Mouse (Mus musculus) myocyte (in vitro differentiated cells): ENCODE data around the gene Spata31d1d. TPM values are rescaled to one million over a fixed set of nuclear protein-coding genes. Genes with fewer than 3 reads are reported as not detected.

Experiments
- H3K27me3 ChIP-seq: one replicate; pipeline ENCODE4 v1.6.1; 2011; ENCODE audit not compliant: control insufficient read depth, insufficient read depth, insufficient read length
- H3K36me3 ChIP-seq: one replicate; pipeline ENCODE4 v1.6.1; 2011; ENCODE audit not compliant: control insufficient read depth, insufficient read depth
- H3K4me2 ChIP-seq: one replicate; pipeline ENCODE4 v1.6.1; 2011; ENCODE audit warnings: low read depth, control low read depth
- H3K4me3 ChIP-seq: one replicate; pipeline ENCODE4 v1.5.1; 2011; ENCODE audit warnings: mild to moderate bottlenecking, control low read depth, moderate library complexity
- H3K79me2 ChIP-seq: one replicate; pipeline ENCODE4 v1.6.1; 2011; ENCODE audit not compliant: control insufficient read depth, insufficient read depth
- H3ac ChIP-seq: one replicate; pipeline ENCODE4 v1.6.1; 2011; ENCODE audit not compliant: control insufficient read depth, insufficient read length
- CEBPB ChIP-seq: IDR thresholded peaks from 2 replicates; pipeline ENCODE4 v1.6.1; 2011; ENCODE audit warnings: mild to moderate bottlenecking, moderate library complexity; ENCODE audit not compliant: poor library complexity, insufficient read depth, severe bottlenecking
- E2F4 ChIP-seq: IDR thresholded peaks from one replicate; pipeline ENCODE4 v1.6.1; 2011; ENCODE audit warnings: mild to moderate bottlenecking, control low read depth, moderate library complexity; ENCODE audit not compliant: insufficient read depth
- MAX ChIP-seq: IDR thresholded peaks from one replicate; pipeline ENCODE4 v1.6.1; 2011; ENCODE audit warnings: low read depth, mild to moderate bottlenecking, control low read depth
- MYOD1 ChIP-seq, 3 experiments: IDR thresholded peaks; one replicate each; pipeline ENCODE4 v1.6.1; 2011; ENCODE audit warnings: control low read depth in 2 of 3, low read depth in 2 of 3, mild to moderate bottlenecking in 2 of 3, moderate library complexity in 1 of 3; ENCODE audit not compliant: insufficient read length in 2 of 3, control insufficient read depth in 1 of 3
- MYOG ChIP-seq, 3 experiments: IDR thresholded peaks; one replicate each; pipeline ENCODE4 v1.6.1; 2011; ENCODE audit warnings: control low read depth in 2 of 3, low read depth in 2 of 3, mild to moderate bottlenecking in 2 of 3; ENCODE audit not compliant: insufficient read length in 2 of 3, control insufficient read depth in 1 of 3, insufficient read depth in 1 of 3
- POLR2A ChIP-seq: IDR thresholded peaks from one replicate; pipeline ENCODE4 v1.6.1; 2011; ENCODE audit warnings: low read depth, mild to moderate bottlenecking, control low read depth, moderate library complexity; ENCODE audit not compliant: insufficient read length
- POLR2AphosphoS2 ChIP-seq: IDR thresholded peaks from one replicate; pipeline ENCODE4 v1.6.1; 2011; ENCODE audit warnings: low read depth, control low read depth; ENCODE audit not compliant: insufficient read length
- REST ChIP-seq: IDR thresholded peaks from one replicate; pipeline ENCODE4 v1.6.1; 2011; ENCODE audit warnings: mild to moderate bottlenecking, control low read depth, moderate library complexity; ENCODE audit not compliant: insufficient read depth, insufficient read length
- SRF ChIP-seq: IDR thresholded peaks from one replicate; pipeline ENCODE4 v1.6.1; 2011; ENCODE audit warnings: low read depth; ENCODE audit not compliant: control insufficient read depth, insufficient read length
- TCF12 ChIP-seq: IDR thresholded peaks from one replicate; pipeline ENCODE4 v1.6.1; 2011; ENCODE audit warnings: mild to moderate bottlenecking, control low read depth; ENCODE audit not compliant: poor library complexity, insufficient read depth, severe bottlenecking
- TCF3 ChIP-seq: IDR thresholded peaks from one replicate; pipeline ENCODE4 v1.6.1; 2011; ENCODE audit warnings: low read depth, control low read depth; ENCODE audit not compliant: insufficient read length
- USF1 ChIP-seq: IDR thresholded peaks from one replicate; pipeline ENCODE4 v1.6.1; 2011; ENCODE audit warnings: low read depth, mild to moderate bottlenecking, control low read depth, moderate library complexity
- polyA plus RNA-seq: library from polyadenylated mRNA; unstranded; fragments of >200 nt; fragmentation: generic; extraction: Trizol; gene quantifications from one replicate; pipeline ENCODE4 v1.2.1, GENCODE M21; 2012; ENCODE audit warnings: missing spikeins

The Spata31d1d gene
- polyA plus RNA-seq, 1 experiment, result not detected

DNA sequence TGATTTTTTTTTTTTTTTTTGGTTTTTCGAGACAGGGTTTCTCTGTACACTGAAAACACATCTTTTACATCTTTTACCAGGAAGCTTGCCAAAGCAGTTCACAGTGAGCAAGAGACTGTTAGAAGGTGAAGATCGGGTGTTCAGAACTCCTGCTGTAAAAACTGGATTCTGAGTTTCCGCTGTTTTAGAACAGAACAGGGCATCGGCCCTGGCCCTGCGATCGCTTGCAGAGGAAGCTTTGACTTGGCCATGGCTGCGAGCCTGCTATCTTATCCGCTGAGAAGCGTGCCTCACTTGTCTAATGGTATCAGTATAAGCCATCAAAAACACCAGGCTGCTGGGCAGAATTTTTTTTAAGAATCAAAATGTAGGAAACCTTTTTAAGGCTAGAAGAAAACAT is 39.3 kb upstream of the Spata31d1d start:
- Histone ChIP-seq H3K27me3 (no peaks in the 10 kb centered on the region), H3K79me2 (peaks cover 34% of the 10 kb centered on the region), H3K36me3 (peaks cover 27% of the 10 kb centered on the region), H3K4me2 (peak overlapping the region; percentile 66), H3ac (no peak overlapping the region), H3K4me3 (peak overlapping the region; percentile 95)
- no peak for TF ChIP-seq USF1
- no peak for TF ChIP-seq TCF3

DNA sequence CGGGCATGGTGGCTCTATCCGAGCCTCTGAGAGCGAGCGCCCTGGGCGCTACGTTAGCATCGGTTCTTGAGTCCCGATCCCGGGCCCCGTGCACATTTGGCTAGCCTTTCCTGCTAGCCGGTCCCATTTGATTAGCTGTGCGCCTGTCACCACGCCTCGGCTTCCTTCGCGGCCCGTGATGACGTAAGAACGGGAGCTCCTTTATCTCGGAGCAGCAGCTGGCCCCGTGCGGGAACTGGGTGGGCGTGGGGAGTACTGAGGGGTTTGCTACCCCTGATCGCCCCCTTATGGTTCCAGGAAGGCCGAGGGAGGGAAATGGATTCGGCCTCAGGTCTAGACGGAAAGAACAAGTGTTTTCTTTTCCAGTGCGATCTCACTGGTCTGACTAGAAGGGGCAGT is 38.6 kb upstream of the Spata31d1d start:
- peak overlapping the region; percentile 73 for H3ac ChIP-seq
- no peaks in the 10 kb centered on the region for H3K27me3 ChIP-seq
- peaks cover 39% of the 10 kb centered on the region for H3K79me2 ChIP-seq
- H3K36me3 ChIP-seq, result peaks cover 20% of the 10 kb centered on the region
- TF ChIP-seq REST (no peak), SRF (no peak), E2F4 (no peak), POLR2AphosphoS2 (peak; percentile 62), MYOG (IDR thresholded peaks at IDR 0.05; ENCODE audit: control insufficient read depth in 1 of 3, insufficient read depth in 1 of 3, insufficient read length in 2 of 3, low read depth in 2 of 3) (peak in 1 of 3 experiments; percentile 86), TCF12 (no peak), USF1 (no peak), TCF3 (no peak), MAX (no peak), CEBPB (0 out of 2 replicates have a peak, but pooled peaks have one; percentile 39), POLR2A (no peak), MYOD1 (IDR thresholded peaks at IDR 0.05; ENCODE audit: control insufficient read depth in 1 of 3, insufficient read length in 2 of 3, low read depth in 2 of 3) (peak in 2 of 3 experiments; percentile 49 to 75)
- peak overlapping the region; percentile 95 for H3K4me3 ChIP-seq
- peak overlapping the region; percentile 66 for H3K4me2 ChIP-seq

DNA sequence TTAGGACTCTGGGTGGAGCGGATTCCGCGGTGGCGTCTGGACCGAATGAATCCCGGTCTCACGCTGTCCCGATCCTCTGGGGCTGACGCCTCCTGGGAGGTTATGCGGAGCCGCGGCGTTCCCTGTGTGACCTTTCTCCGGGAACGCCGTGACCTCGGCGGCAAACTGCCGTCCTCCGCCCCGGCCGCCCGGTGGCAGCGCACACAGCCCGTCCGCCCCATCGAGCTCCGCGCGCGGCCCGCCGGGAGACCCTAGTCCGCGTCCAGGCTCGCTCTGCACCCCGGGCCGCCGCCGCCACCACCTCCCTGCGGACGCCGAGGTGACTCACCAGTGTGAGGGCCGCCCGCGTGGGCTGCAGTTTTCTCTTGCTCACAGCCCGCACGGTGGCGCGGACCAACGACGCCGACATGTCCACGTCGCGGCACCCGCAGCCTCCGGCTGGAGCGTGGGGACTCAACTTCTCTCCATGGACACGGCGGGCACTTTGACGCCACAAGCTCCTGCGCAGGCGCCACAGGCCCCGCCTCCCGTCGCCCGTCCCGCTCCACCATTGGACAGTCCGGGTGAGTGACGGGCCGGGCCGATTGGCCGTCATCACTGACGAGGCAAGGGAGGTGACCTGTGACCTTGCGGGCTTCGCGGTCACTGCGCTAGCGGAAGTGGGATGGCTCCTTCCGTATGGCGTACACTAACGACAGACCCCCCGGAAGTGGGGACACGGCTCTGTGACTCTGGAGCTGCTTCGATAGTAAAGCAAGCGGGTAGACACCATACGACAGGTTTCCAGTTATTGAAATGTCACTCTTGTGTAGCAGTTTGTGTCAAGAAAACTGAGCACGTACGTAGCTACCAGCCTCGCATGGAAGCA is 38.0 kb upstream of the Spata31d1d start, which contains the start of gene Isca1:
Isca1 (minus strand) TSS at position 515 of the 868 bp plus-strand sequence.
- Histone ChIP-seq H3K4me2 (peak within 1 kb of the TSS; percentile 85), H3K27me3 (no peaks in the 10 kb centered on the region), H3K4me3 (peak within 1 kb of the TSS; percentile 95), H3ac (peak within 1 kb of the TSS; percentile 73), H3K36me3 (peaks cover 18% of the 10 kb centered on the region), H3K79me2 (peaks cover 39% of the 10 kb centered on the region)
- TF ChIP-seq E2F4 (no peak), CEBPB (no peak), POLR2A (peak; percentile 82), SRF (peak; percentile 50), REST (peak; percentile 38), POLR2AphosphoS2 (peak; percentile 56), MYOG (IDR thresholded peaks at IDR 0.05; ENCODE audit: control insufficient read depth in 1 of 3, insufficient read depth in 1 of 3, insufficient read length in 2 of 3, low read depth in 2 of 3) (no peak), TCF3 (no peak)

DNA sequence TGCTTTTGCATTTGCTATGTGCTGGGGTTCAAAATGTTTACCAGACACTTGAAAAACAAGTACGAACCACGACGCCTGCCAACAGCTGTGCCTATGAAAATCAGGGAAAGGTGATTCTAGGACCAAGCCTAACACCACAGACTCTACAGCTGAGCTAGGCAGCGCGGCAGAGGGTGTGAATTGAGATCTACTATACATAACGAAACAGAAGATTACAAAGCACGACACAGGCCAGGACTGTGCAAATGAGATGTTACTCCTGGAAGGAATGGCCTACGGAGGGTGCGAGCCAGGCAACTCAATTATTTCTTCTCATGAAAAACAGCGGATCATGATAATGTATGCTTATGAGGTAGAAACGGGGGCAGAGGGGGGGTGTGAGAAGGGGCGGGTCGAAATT is 37.0 kb upstream of the Spata31d1d start:
- no peak for TF ChIP-seq TCF3
- no peak for TF ChIP-seq POLR2A
- no peak for TF ChIP-seq MYOG (IDR thresholded peaks at IDR 0.05; ENCODE audit: control insufficient read depth in 1 of 3, insufficient read depth in 1 of 3, insufficient read length in 2 of 3, low read depth in 2 of 3)
- TF ChIP-seq TCF12, result no peak
- Histone ChIP-seq H3K4me2 (peak overlapping the region; percentile 85), H3K36me3 (peaks cover 18% of the 10 kb centered on the region), H3ac (peak overlapping the region; percentile 73), H3K4me3 (peak overlapping the region; percentile 95), H3K79me2 (peaks cover 48% of the 10 kb centered on the region), H3K27me3 (no peaks in the 10 kb centered on the region)

DNA sequence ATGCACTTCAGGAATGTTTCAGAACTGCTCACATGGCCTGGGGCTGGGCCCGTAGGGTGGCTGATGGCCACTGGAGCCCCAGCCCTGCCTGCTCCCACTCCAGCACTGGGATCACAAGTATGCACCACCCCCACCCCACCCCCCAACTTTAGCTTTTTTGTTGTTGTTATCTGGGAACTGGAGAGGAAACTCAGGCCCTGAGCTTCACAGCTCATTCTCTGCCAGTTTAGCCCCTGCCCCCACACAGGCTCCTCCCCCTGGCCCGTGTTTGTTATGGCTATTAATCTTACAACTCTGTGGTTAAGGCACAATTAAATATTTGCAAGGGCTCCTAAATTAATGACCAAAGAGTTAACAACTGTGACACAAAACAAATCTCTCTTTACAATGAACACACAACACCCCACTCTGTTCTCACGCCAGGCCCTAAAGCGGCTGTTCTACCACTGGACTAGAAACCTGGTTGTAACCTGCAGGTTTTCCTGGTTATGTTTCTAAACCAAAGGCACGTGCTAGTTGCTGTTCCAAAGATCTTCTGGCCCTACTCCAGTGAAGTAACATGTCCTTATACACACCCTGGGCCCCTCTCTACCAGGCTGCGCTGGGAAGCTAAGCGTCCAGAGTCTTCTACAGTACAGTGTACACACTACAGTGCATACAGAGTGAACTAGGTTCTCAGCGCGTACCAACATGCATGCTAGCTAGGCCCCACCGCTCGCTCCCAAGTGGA is 35.4 kb upstream of the Spata31d1d start:
- H3K4me2 ChIP-seq, result no peak overlapping the region
- no peak overlapping the region for H3K4me3 ChIP-seq
- H3K27me3 ChIP-seq, result no peaks in the 10 kb centered on the region
- TF ChIP-seq E2F4, result no peak
- TF ChIP-seq USF1, result no peak
- TF ChIP-seq TCF3, result no peak
- TF ChIP-seq TCF12, result no peak
- TF ChIP-seq CEBPB, result no peak
- no peak for TF ChIP-seq POLR2A
- no peak for TF ChIP-seq MAX
- no peak for TF ChIP-seq POLR2AphosphoS2
- TF ChIP-seq SRF, result no peak
- TF ChIP-seq MYOD1 (IDR thresholded peaks at IDR 0.05; ENCODE audit: control insufficient read depth in 1 of 3, insufficient read length in 2 of 3, low read depth in 2 of 3), result no peak
- no peak for TF ChIP-seq REST
- TF ChIP-seq MYOG (IDR thresholded peaks at IDR 0.05; ENCODE audit: control insufficient read depth in 1 of 3, insufficient read depth in 1 of 3, insufficient read length in 2 of 3, low read depth in 2 of 3), result no peak
- H3K36me3 ChIP-seq, result peaks cover 8% of the 10 kb centered on the region
- peaks cover 58% of the 10 kb centered on the region for H3K79me2 ChIP-seq
- no peak overlapping the region for H3ac ChIP-seq
